Mouse (Mus musculus): ENCODE measurements around the gene Maip1.
A peak's percentile ranks its signal among the peaks of the same experiment; 100 is the strongest.

Maip1 gene

GRCm38 (mm10) chr1:57406187-57407151 is at the start of gene Maip1, which contains the start of gene Tyw5:
Gene Maip1, plus strand, starts transcription at chr1:57406328.
Gene Tyw5, minus strand, starts transcription at chr1:57407101.
- DNase-seq (ENCODE audit: extremely low spot score, low spot score), result peak; percentile 91

DNA sequence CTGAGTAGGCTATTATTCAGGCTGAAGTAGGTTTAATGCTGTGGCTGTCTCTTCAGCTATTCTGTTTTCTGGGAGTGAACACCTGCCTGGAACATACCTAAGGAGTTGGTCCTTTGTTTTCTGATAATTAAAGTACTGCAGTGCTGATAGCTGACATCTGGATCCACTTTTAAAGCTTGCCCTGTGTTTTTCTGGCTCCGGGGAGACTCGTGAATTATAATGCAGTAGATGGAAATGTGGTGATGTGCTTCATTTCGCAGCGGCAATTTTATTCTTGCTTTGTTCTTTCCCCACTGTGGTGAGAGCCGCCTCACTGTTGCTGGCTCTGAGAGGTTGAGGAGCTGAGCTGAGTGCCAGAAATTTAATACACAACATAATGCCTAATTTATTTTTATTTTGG is 47.6 kb upstream of the Maip1 start:
- no peak for DNase-seq (ENCODE audit: extremely low spot score, low spot score)

- no peak for DNase-seq (ENCODE audit: extremely low spot score, low spot score)
Observed at GRCm38 (mm10) chr1:57367446-57367845, 38.7 kb upstream of the Maip1 start.

DNA sequence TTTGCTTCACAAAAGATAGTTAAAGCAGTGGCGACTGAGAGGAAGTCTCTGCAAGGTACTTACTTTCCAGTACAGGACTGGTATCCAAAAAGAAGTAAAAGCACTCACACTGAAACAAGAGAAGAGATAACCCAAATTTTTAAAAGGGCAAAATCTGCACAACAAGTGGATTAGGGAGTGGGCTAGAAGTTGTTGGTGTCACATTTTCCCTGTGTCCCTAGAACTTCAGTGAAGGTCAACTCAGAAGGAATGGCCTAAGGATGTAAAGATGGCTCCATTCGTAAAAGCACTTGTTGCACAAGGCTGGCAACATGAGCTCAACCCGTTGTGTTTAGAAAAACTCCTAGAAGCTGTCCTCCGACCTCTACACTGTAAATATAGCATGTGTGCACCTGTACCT is 37.0 kb upstream of the Maip1 start:
- DNase-seq (ENCODE audit: extremely low spot score, low spot score), result no peak

DNA sequence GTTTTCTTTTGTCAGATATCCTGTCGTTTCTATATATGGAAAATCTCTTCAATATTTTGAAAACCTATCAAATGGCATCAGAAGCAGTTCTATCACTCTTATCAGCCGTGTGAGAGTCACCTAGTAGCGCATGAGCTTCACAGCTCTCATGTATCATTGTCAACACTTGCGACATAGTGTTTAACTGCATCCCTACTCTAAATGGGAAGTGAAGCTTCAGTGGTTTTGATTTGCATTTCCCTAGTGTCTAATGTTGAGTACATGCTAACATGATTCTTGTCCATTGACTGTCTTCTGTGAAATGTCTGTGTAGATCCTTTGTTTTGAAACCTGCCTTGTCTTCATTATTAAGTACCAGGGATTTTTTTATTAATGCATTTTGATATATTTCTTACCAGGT is 35.7 kb upstream of the Maip1 start:
- DNase-seq (ENCODE audit: extremely low spot score, low spot score), result no peak

GRCm38 (mm10) chr1:57375276-57375675 is 30.9 kb upstream of the Maip1 start:
- DNase-seq (ENCODE audit: extremely low spot score, low spot score), result no peak

DNA sequence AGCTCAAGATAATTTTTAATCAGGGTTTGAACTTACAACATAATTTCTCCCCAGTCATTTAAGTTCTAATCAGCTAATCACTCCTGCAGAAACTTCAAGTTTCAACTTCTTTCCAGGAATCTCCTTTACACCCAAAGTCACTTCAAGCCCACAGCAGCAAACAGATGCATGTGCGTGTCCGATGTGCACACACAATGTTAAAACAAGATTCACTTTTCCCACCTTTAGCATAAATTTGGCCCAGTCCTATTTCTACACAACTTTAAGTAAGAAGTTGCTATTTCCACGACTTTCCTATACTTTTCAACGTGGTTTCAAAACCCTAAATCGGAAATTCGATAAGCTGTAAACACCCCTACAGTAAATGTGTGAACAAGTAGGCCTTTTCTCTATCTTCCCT is 29.3 kb upstream of the Maip1 start:
- DNase-seq (ENCODE audit: extremely low spot score, low spot score), result no peak

GRCm38 (mm10) chr1:57377376-57378341 is 28.5 kb upstream of the Maip1 start, which contains the start of gene 1700066M21Rik:
Gene 1700066M21Rik, plus strand, starts transcription at chr1:57377620.
- peak; percentile 98 for DNase-seq (ENCODE audit: extremely low spot score, low spot score)

GRCm38 (mm10) chr1:57386519-57386918 is 19.6 kb upstream of the Maip1 start:
- no peak for DNase-seq (ENCODE audit: extremely low spot score, low spot score)

DNA sequence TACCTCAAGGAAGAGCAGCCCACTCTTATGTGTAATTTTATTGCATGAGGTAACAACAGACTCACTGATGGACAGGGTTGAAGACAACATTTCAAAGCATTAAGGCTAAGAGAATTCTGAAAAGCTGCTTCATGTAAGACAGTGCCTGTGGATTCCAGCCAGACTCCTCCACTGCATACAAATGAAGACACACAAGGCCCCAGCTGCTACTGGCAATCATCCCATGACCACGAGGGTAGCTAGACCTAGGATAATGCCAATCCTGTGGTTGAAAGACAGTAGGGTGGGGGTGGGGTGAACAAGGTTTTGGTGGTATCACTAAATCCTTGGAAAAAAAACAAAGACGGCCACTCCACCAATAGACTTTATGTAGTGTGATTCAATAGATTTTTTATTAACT is 18.3 kb upstream of the Maip1 start:
- DNase-seq (ENCODE audit: extremely low spot score, low spot score), result no peak

GRCm38 (mm10) chr1:57388402-57389155 is 17.5 kb upstream of the Maip1 start:
- DNase-seq (ENCODE audit: extremely low spot score, low spot score), result no peak

GRCm38 (mm10) chr1:57390993-57391790 is 14.9 kb upstream of the Maip1 start:
- no peak for DNase-seq (ENCODE audit: extremely low spot score, low spot score)

GRCm38 (mm10) chr1:57392417-57392816 is 13.7 kb upstream of the Maip1 start:
- no peak for DNase-seq (ENCODE audit: extremely low spot score, low spot score)

DNA sequence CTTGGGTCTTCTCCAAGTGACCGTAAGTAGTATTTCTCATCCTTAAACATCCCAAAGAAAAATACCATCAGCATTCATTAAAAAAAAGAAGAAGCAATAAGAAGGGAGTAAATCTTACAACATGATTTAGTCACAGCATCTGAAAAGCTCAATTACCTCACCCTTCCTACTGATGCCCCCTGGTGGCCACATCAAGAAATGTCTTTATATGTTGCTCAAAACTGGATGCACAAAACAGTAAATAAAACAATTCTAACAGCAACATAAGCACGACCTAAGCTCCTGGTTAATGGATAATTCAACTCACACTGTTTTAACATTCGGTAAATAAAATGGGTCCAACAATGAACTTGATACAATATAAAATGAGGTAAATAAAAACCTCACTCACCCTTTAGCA is 12.1 kb upstream of the Maip1 start:
- DNase-seq (ENCODE audit: extremely low spot score, low spot score), result no peak

GRCm38 (mm10) chr1:57400321-57400720 is 5.8 kb upstream of the Maip1 start:
- no peak for DNase-seq (ENCODE audit: extremely low spot score, low spot score)

GRCm38 (mm10) chr1:57400877-57401276 is 5.3 kb upstream of the Maip1 start:
- DNase-seq (ENCODE audit: extremely low spot score, low spot score), result no peak

DNA sequence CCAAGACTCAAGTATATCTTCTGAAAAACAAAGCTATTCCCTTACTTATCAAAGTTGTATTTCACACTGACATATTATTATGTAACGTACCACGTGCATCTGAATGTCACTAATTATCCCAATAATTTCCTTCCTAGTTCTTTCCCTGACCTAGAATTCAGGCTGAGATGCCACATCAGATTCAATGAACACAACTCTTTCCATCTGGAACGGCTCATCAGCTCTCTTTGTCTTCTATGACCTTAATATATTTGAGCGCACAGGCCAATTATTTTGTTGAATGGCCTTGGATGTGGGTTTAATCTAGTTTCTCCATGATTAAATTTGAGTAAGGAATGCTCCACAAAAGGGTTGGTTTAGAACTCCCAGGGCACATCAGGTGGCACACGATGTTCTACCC is 4.0 kb upstream of the Maip1 start:
- no peak for DNase-seq (ENCODE audit: extremely low spot score, low spot score)

DNA sequence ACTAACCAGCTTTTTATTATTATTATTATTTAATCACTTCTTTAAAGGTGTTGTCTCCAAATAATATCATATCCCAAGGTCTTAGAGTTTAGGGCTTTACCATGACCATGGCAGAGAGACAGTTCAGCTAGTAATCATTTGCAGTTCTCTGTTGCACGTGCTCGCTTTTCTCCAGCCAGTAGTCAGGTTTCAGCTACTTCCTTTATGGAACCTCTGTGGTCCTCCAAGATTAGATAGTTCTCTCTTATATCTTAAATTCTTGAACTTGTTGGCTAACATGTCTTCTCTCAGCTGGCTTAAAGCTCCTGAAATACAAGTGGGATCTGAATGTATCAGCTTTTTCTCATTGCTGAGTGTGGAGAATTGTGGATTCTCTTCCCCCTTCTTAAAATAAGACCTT is 2.9 kb downstream of the Maip1 start:
- DNase-seq (ENCODE audit: extremely low spot score, low spot score), result no peak

- DNase-seq (ENCODE audit: extremely low spot score, low spot score), result no peak
Observed at GRCm38 (mm10) chr1:57413397-57413796, 7.3 kb downstream of the Maip1 start.

DNA sequence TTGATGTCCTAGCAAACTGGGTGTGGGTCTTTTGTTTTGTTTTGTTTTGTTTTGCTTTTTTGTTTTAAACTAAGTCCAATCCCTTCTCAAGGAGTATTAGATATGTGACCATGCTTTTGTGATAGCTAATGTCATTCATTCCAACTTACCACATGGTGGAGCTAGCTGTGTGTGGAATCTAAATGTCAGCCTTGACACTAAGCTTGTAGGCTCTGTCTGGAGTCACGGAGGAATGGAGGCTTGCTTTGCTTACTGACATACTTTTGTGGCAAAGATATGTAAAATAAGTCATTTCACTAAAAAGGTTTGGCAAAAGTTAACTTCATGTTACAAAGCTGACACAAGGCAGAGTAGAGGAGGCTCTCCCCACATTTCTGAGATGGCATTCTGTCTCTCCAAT is 17.6 kb downstream of the Maip1 start:
- DNase-seq (ENCODE audit: extremely low spot score, low spot score), result no peak

Measured in neural tube, embryonic 10.5 days (tissue).